1 mouse cellular context compared by ENCODE assay signal in genomic region chr13:99356428-99357265, GRCm38 (mm10).
TF ChIP-seq lines count a peak whose summit lies in the region.

No protein-coding gene starts in this region.

TF ChIP-seq in MEL, 35 proteins besides CTCF, POLR2A, EP300 and RAD21 (continued from another document):
- no peak for TF ChIP-seq NELFE (IDR thresholded peaks at IDR 0.05; ENCODE audit: low read depth, low read length)
- TF ChIP-seq MYB (IDR thresholded peaks at IDR 0.05; ENCODE audit: low read depth, low read length) = no peak
- TF ChIP-seq MAX (IDR thresholded peaks at IDR 0.05; ENCODE audit: low read length) = no peak
- TF ChIP-seq TCF12 (IDR thresholded peaks at IDR 0.05; ENCODE audit: low read depth, low read length) = no peak
- no peak for TF ChIP-seq TBP (IDR thresholded peaks at IDR 0.05; ENCODE audit: low read depth, low read length)
- no peak for TF ChIP-seq SMC3 (IDR thresholded peaks at IDR 0.05; ENCODE audit: low read depth, low read length)
- TF ChIP-seq BHLHE40 (IDR thresholded peaks at IDR 0.05; ENCODE audit: borderline replicate concordance, low read depth, low read length) = no peak
TF ChIP-seq in MEL: peak in this region for 0.
